Mouse (Mus musculus): Measurements from ENCODE around the gene Chst11. TPM values are rescaled to one million over a fixed set of nuclear protein-coding genes. Genes with fewer than 3 reads are reported as not detected.

The Chst11 gene
- total and polyA plus RNA-seq, 3 experiments, result 3.1 to 10.6 TPM; not detected in 1

GRCm38 (mm10) chr10:82971549-82971948 lies 13.7 kb upstream of the Chst11 start:
- DNase-seq (ENCODE audit: low read depth, low spot score), result no peak
- Histone ChIP-seq H3K27ac (ENCODE audit: control insufficient read depth, low read depth, low read length) (no peak overlapping the region), H3K4me3 (ENCODE audit: control insufficient read depth in 1 of 2, insufficient read depth in 1 of 2, low read depth in 2 of 2, low read length in 2 of 2) (no peak overlapping the region), H3K79me2 (ENCODE audit: control insufficient read depth, insufficient read depth, low read length, poor library complexity) (no peaks in the 10 kb centered on the region), H3K9ac (ENCODE audit: control insufficient read depth, low read depth, low read length, poor library complexity, severe bottlenecking) (no peak overlapping the region), H3K36me3 (ENCODE audit: control insufficient read depth in 1 of 2, insufficient read depth in 2 of 2, low read length in 2 of 2) (peaks cover 0 to 6% of the 10 kb centered on the region in 2 experiments; a peak in 1 of 4 replicates), H3K4me1 (ENCODE audit: control insufficient read depth in 1 of 2, insufficient read depth in 2 of 2, low read length in 2 of 2) (peaks cover 0 to 12% of the 10 kb centered on the region in 2 experiments; a peak in 3 of 4 replicates), H3K27me3 (ENCODE audit: control insufficient read depth in 1 of 2, insufficient read depth in 2 of 2, low read length in 2 of 2) (no peaks in the 10 kb centered on the region), H3K9me3 (replicated peaks; ENCODE audit: insufficient read depth, low read length) (no peaks in the 10 kb centered on the region)
- no peak for TF ChIP-seq USF2 (IDR thresholded peaks at IDR 0.05; ENCODE audit: borderline replicate concordance in 1 of 2, insufficient read depth in 1 of 2, low read depth in 1 of 2, low read length in 2 of 2)
- TF ChIP-seq GATA1 (IDR thresholded peaks at IDR 0.05; ENCODE audit: low read depth, low read length), result no peak
- no peak for TF ChIP-seq JUND (IDR thresholded peaks at IDR 0.05; ENCODE audit: low read depth, low read length)
- no peak for TF ChIP-seq MAZ (IDR thresholded peaks at IDR 0.05; ENCODE audit: low read depth, low read length)
- TF ChIP-seq ZMIZ1 (IDR thresholded peaks at IDR 0.05; ENCODE audit: low read depth, low read length), result no peak
- TF ChIP-seq SMC3 (IDR thresholded peaks at IDR 0.05; ENCODE audit: low read depth, low read length), result no peak
- TF ChIP-seq POLR2AphosphoS2 (IDR thresholded peaks at IDR 0.05; ENCODE audit: low read length), result no peak
- no peak for TF ChIP-seq CHD2 (IDR thresholded peaks at IDR 0.05; ENCODE audit: low read length)
- TF ChIP-seq KAT2A (conservative IDR thresholded peaks at IDR 0.05; ENCODE audit: low read depth, low read length), result no peak
- TF ChIP-seq MYC (IDR thresholded peaks at IDR 0.05; ENCODE audit: low read depth, low read length), result no peak
- no peak for TF ChIP-seq SIN3A (IDR thresholded peaks at IDR 0.05; ENCODE audit: low read length)
- no peak for TF ChIP-seq POLR2AphosphoS5 (IDR thresholded peaks at IDR 0.05; ENCODE audit: borderline replicate concordance, low read depth, low read length)
- TF ChIP-seq EP300 (IDR thresholded peaks at IDR 0.05; ENCODE audit: low read depth in 1 of 2, low read length in 2 of 2), result no peak
- TF ChIP-seq CTCF (IDR thresholded peaks at IDR 0.05 in 2 of 3, conservative IDR thresholded peaks at IDR 0.05 in 1 of 3; ENCODE audit: control insufficient read depth in 1 of 3, insufficient read depth in 1 of 3, low read depth in 2 of 3, low read length in 3 of 3, poor library complexity in 1 of 3, severe bottlenecking in 1 of 3), result no peak
- TF ChIP-seq E2F4 (IDR thresholded peaks at IDR 0.05; ENCODE audit: borderline replicate concordance, low read depth, low read length), result no peak

GRCm38 (mm10) chr10:82974201-82974600 lies 11.1 kb upstream of the Chst11 start:
- Histone ChIP-seq H3K79me2 (ENCODE audit: control insufficient read depth, insufficient read depth, low read length, poor library complexity) (no peaks in the 10 kb centered on the region), H3K27ac (ENCODE audit: control insufficient read depth, low read depth, low read length) (no peak overlapping the region), H3K4me3 (ENCODE audit: control insufficient read depth in 1 of 2, insufficient read depth in 1 of 2, low read depth in 2 of 2, low read length in 2 of 2) (no peak overlapping the region), H3K27me3 (ENCODE audit: control insufficient read depth in 1 of 2, insufficient read depth in 2 of 2, low read length in 2 of 2) (no peaks in the 10 kb centered on the region), H3K36me3 (ENCODE audit: control insufficient read depth in 1 of 2, insufficient read depth in 2 of 2, low read length in 2 of 2) (peaks cover 0 to 6% of the 10 kb centered on the region in 2 experiments; a peak in 1 of 4 replicates), H3K9ac (ENCODE audit: control insufficient read depth, low read depth, low read length, poor library complexity, severe bottlenecking) (no peak overlapping the region), H3K9me3 (replicated peaks; ENCODE audit: insufficient read depth, low read length) (no peaks in the 10 kb centered on the region), H3K4me1 (ENCODE audit: control insufficient read depth in 1 of 2, insufficient read depth in 2 of 2, low read length in 2 of 2) (peaks cover 0 to 15% of the 10 kb centered on the region in 2 experiments; a peak in 3 of 4 replicates)
- TF ChIP-seq MYB (IDR thresholded peaks at IDR 0.05; ENCODE audit: low read depth, low read length) (peak; percentile 15; the same call in 1 of the 2 replicates), USF2 (IDR thresholded peaks at IDR 0.05; ENCODE audit: borderline replicate concordance in 1 of 2, insufficient read depth in 1 of 2, low read depth in 1 of 2, low read length in 2 of 2) (no peak), MYC (IDR thresholded peaks at IDR 0.05; ENCODE audit: low read depth, low read length) (no peak), POLR2A (IDR thresholded peaks at IDR 0.05; ENCODE audit: control insufficient read depth in 1 of 2, insufficient read depth in 1 of 2, low read depth in 1 of 2, low read length in 2 of 2, poor library complexity in 1 of 2) (0 out of 4 replicates have a peak, but pooled peaks of 1 of the 2 experiments have one; percentile 27), NELFE (IDR thresholded peaks at IDR 0.05; ENCODE audit: low read depth, low read length) (no peak), SIN3A (IDR thresholded peaks at IDR 0.05; ENCODE audit: low read length) (peak; percentile 32; the same call in 1 of the 2 replicates), USF1 (IDR thresholded peaks at IDR 0.05; ENCODE audit: low read depth, low read length) (peak; percentile 83), MAZ (IDR thresholded peaks at IDR 0.05; ENCODE audit: low read depth, low read length) (peak; percentile 69; the same call in 1 of the 2 replicates)
- peak; percentile 88 for DNase-seq (ENCODE audit: low read depth, low spot score)
